Mouse (Mus musculus) thymus, adult 2 months (tissue): ENCODE data around the gene Opcml. TPM values are rescaled to one million over a fixed set of nuclear protein-coding genes. Genes with fewer than 3 reads are reported as not detected.

Source experiments
- DNase-seq: peaks from one replicate; pipeline ENCODE4 v3.0.0; 2021
- H3K27ac ChIP-seq: fragments of 200-500 bp; 2 replicates; pipeline ENCODE4 v1.5.1; 2012; ENCODE audit warnings: low read length, control low read depth; ENCODE audit not compliant: control insufficient read depth, insufficient read depth
- H3K27me3 ChIP-seq: fragments of 200-500 bp; 2 replicates; pipeline ENCODE4 v1.6.1; 2012; ENCODE audit warnings: mild to moderate bottlenecking, low read length, moderate library complexity, mixed read lengths; ENCODE audit not compliant: control insufficient read depth, insufficient read depth
- H3K36me3 ChIP-seq: fragments of 200-500 bp; 2 replicates; pipeline ENCODE4 v1.6.1; 2012; ENCODE audit warnings: mild to moderate bottlenecking, low read length, moderate library complexity; ENCODE audit not compliant: control insufficient read depth, insufficient read depth
- H3K4me1 ChIP-seq: fragments of 200-500 bp; replicated peaks from 2 replicates; pipeline ENCODE4 v1.6.1; 2012; ENCODE audit warnings: low read length; ENCODE audit not compliant: control insufficient read depth, insufficient read depth
- H3K4me3 ChIP-seq: fragments of 200-500 bp; 2 replicates; pipeline ENCODE4 v1.5.1; 2012; ENCODE audit warnings: mild to moderate bottlenecking, low read length, control low read depth, moderate library complexity; ENCODE audit not compliant: control insufficient read depth, insufficient read depth
- CTCF ChIP-seq: fragments of 200-500 bp; IDR thresholded peaks from 2 replicates; pipeline ENCODE4 v1.5.1; 2012; ENCODE audit warnings: mild to moderate bottlenecking, control low read depth, low read length, moderate library complexity, borderline replicate concordance; ENCODE audit not compliant: control insufficient read depth, poor library complexity, insufficient read depth; ENCODE audit errors: extremely low read depth
- POLR2A ChIP-seq: fragments of 200-500 bp; IDR thresholded peaks from 2 replicates; pipeline ENCODE4 v1.6.1; 2012; ENCODE audit warnings: mild to moderate bottlenecking, low read length, control low read depth, moderate library complexity; ENCODE audit not compliant: control insufficient read depth, poor library complexity, insufficient read depth; ENCODE audit errors: extremely low read depth
- WGBS: fragments of 180-500 bp; shearing (Covaris S2); methylation state at CpG from one replicate; pipeline ENCODE4 v1.1.7; 2018; 5-methylcytosine and 5-hydroxymethylcytosine counted together
- polyA plus RNA-seq: library from polyadenylated mRNA; depleted of rRNA; stranded (reverse); fragments of >200 nt; gene quantifications from 2 replicates; pipeline ENCODE4 v1.2.3, GENCODE M21; 2012

Gene Opcml
- polyA plus RNA-seq, 1 experiment = 0.82 TPM

DNA sequence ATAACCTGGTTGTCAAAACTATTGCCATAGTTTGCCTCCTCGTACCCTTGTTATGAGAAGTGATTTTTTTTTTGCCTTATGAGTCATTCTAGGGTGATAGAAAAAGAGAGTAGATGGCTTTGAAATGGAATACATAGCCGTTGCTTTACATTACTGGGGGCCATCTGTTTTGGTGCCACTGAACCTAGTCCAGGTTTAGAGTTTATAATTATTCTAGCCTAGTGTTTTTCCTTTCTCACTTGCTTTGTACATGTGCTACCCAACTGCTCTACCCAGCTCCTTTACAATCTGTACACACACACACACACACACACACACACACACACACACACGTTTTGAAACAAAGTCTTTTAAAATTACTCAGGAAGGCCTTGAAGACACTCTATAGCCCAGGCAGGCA lies 171.1 kb downstream of the Opcml start:
- DNase-seq = no peak
- Histone ChIP-seq H3K27me3 (no peaks in the 10 kb centered on the region), H3K36me3 (no peaks in the 10 kb centered on the region), H3K4me1 (no peaks in the 10 kb centered on the region), H3K4me3 (no peak overlapping the region), H3K27ac (no peak overlapping the region)
- TF ChIP-seq POLR2A (no peak), CTCF (no peak)
- 78% methylated on average over 3 of the region's 3 CpGs for WGBS

DNA sequence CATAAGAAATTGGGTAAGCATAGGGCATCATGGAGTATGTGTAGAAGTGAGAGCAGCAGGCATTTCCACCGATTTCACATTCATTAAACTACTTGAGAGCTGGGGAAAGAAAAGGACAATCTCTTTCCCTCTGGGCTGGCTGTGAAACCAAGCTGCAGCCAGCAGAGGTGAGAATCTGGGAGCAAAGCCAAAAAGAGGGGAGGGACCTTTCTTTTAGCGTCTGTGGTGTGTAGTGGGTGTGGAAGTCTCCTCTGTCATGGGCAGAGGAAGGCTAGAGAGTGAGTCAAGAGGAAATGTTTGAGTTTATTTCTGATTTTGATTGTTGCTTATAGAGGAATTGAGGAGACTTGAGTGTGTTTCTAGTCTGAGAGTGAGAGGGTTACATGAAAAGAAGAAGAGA lies 172.8 kb downstream of the Opcml start:
- no peaks in the 10 kb centered on the region for H3K4me1 ChIP-seq

DNA sequence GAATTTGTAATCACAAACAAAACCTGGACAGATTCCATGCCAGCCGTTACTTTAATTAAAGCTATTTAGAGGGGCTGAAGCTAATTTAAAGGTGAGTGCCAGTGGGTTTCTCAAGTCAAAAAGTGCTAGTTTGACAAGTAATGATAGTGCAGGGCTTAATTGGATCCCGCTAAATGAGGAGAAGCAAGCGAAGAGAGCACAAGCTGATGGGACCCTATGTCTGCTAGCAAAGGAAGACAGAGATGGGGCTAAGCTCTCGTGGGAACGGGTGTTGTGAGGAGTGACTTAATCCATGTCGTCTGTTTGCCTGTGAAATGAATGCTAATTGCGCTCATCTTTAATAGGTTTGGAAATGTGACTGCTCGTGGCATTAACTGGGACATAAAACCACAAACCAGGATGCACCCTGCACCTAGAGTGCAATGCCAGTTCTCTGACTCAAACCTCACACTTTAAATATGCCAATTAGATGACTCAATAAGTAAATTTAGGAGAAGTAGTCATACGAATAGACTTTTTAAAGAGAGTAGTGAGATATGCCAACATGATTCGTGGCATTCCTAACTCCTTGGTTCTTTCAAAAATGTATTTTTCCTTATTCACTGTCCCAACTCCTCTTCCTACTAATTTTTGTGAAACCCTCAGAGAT lies 174.5 kb downstream of the Opcml start:
- no peak for DNase-seq
- Histone ChIP-seq H3K27ac (no peak overlapping the region), H3K4me1 (no peaks in the 10 kb centered on the region), H3K27me3 (no peaks in the 10 kb centered on the region), H3K4me3 (no peak overlapping the region), H3K36me3 (no peaks in the 10 kb centered on the region)
- no peak for TF ChIP-seq CTCF
- no peak for TF ChIP-seq POLR2A
- WGBS = 89% methylated on average over 10 of the region's 10 CpGs

More for the DNA sequence above, 172.8 kb downstream of the Opcml start:
- no peak for DNase-seq
- Histone ChIP-seq H3K27ac (no peak overlapping the region), H3K4me3 (no peak overlapping the region), H3K36me3 (no peaks in the 10 kb centered on the region), H3K27me3 (no peaks in the 10 kb centered on the region)
- WGBS = 32% methylated on average over 2 of the region's 2 CpGs
- TF ChIP-seq POLR2A (no peak), CTCF (no peak)

DNA sequence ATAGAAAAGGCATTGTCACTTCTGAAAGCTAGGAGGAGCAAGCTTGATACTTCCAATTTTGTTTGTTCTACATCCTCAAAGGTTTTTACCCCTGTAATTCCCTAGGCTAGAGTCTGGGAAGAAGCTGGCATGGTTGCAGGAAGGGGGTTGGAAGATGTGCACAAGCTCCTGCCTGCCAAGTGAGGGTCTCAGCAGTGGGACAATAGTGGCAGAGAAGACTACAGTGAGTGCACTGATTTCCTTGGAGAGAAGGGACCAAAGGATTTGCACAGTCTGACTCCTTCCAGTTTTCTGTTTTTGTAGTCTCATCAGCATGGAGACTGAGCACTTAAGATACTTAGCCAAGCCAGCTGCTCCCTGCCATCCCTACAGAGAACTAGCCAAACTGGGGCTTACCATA lies 177.7 kb downstream of the Opcml start:
- TF ChIP-seq CTCF (no peak), POLR2A (no peak)
- H3K4me3 ChIP-seq = no peak overlapping the region
- no peaks in the 10 kb centered on the region for H3K36me3 ChIP-seq
- no peaks in the 10 kb centered on the region for H3K4me1 ChIP-seq
- no peak for DNase-seq
- H3K27ac ChIP-seq = no peak overlapping the region
- H3K27me3 ChIP-seq = no peaks in the 10 kb centered on the region

DNA sequence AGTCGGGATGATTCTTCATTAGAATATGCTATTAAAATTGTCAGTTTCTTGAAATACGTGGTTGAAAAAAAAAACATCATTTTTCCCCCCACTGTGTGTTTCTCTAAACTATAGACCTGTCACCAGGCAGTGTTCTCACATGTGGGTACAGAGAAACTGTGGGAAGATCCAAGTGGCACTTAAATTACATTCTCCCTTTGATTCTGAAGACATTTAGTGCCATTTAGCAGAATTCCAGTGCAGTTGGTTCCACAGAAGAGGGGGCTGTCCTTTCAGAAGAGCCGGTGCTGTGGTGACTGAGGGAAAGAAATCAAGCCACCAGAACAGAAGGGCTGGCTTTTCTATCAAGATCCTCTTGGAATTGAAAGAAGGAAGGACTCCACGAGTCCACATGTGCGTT lies 181.7 kb downstream of the Opcml start:
- WGBS = 86% methylated on average over 5 of the region's 5 CpGs
- H3K27me3 ChIP-seq = no peaks in the 10 kb centered on the region
- no peaks in the 10 kb centered on the region for H3K36me3 ChIP-seq
- no peaks in the 10 kb centered on the region for H3K4me1 ChIP-seq
- no peak overlapping the region for H3K4me3 ChIP-seq
- no peak for DNase-seq
- no peak overlapping the region for H3K27ac ChIP-seq
- TF ChIP-seq CTCF = no peak
- no peak for TF ChIP-seq POLR2A

DNA sequence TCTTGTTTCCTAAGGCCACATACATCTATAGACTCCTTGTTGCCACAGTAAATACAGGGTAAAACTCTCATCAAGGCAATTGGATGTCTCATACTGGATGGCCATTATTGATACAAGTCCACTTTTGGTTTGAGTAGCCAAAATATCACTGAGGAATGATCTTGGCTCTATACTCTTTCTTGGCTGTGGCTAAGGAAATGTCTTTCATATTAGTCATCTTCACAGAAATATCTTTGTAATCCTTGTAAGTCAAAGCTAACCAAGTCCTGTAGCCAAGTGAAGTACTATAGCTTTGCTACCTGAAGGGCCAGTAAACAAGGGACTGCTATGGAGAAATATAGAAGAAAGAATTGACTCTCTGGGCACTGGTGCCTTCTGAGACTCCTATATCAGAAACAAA lies 192.0 kb downstream of the Opcml start:
- Histone ChIP-seq H3K27me3 (no peaks in the 10 kb centered on the region), H3K36me3 (no peaks in the 10 kb centered on the region), H3K4me1 (no peaks in the 10 kb centered on the region), H3K27ac (no peak overlapping the region), H3K4me3 (no peak overlapping the region)
- no peak for DNase-seq
- TF ChIP-seq POLR2A (no peak), CTCF (no peak)

DNA sequence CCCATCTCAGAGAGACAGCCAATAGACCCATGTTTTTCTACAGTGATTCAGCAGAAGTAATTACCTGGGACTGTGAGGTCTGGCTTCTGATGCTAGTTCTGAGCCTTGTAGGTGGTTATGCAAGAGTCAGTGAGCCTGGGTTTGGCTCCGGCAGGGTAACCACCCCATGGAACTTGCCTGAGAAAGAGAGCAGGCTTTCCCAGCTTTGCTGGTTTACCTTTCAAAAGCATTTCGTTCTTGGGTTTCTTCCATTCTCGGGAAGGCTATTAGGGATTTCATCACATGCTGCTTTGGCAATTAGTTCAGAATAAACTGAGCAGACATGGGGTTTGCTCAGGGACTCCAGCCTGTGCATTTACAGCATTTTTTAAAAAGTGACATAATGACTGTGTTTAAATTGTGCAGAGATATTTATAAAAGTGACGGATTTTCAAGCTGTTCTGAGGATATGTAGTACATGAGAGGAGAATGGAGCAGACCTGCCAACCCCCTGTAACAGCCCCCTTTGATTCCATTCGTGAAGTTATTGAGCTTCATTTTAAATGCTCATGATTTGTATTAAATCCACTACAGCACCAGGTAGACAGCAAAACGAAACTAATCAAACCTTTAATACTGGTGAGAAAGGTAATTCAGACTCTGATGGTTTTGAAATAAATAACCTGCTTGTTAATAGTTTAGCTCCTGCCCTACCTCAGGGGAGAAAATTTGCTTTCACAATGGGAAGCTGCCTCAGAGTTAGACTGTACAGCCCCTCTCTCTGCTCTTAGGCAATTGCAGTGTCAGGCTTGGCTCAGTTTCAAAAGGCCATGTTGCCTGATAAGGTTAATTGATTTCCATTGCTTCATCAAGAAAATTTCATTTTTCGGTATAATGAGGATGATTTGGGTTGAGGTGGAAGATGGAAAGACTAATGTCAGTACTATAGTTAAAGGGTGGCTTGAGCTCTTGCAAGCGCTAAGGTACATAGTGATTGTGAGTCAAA lies 196.3 kb downstream of the Opcml start:
- TF ChIP-seq CTCF = no peak
- TF ChIP-seq POLR2A = no peak
- Histone ChIP-seq H3K36me3 (no peaks in the 10 kb centered on the region), H3K27me3 (no peaks in the 10 kb centered on the region), H3K27ac (no peak overlapping the region), H3K4me3 (no peak overlapping the region), H3K4me1 (no peaks in the 10 kb centered on the region)
- DNase-seq = no peak
- 91% methylated on average over 8 of the region's 8 CpGs for WGBS
